Comparison of ENCODE assay signal across 9 mouse cellular contexts in genomic region chr1:37985764-37986323, GRCm38 (mm10). TPM values are rescaled to one million over a fixed set of nuclear protein-coding genes. Genes with fewer than 3 reads are reported as not detected.
DNase-seq lines count a peak whose midpoint lies in the region; TF ChIP-seq lines count a peak whose summit lies in the region.
"Had no signal": no experiment of that assay in that cellular context is flagged by ENCODE, and none has a peak within 500 bp of the region (broad histone marks: within the 10 kb centered on the region; RNA-seq: fewer than 3 reads in every experiment).

No protein-coding gene starts in this region.

- no peak; a peak in 1 of 4 replicates for TF ChIP-seq POLR2A in MEL (IDR thresholded peaks at IDR 0.05; ENCODE audit: control insufficient read depth in 1 of 2, insufficient read depth in 1 of 2, low read depth in 1 of 2, low read length in 2 of 2, poor library complexity in 1 of 2)
- no peak for TF ChIP-seq POLR2A in cortical plate, adult 2 months (IDR thresholded peaks at IDR 0.05; ENCODE audit: extremely low read depth, insufficient read depth, low read length)

- no peak overlapping the region for H3K27ac ChIP-seq in MEL (ENCODE audit: control insufficient read depth, low read depth, low read length)
- H3K27ac ChIP-seq in cortical plate, adult 2 months (ENCODE audit: insufficient read depth, low read length): no peak overlapping the region

- TF ChIP-seq EP300 in MEL (IDR thresholded peaks at IDR 0.05; ENCODE audit: low read depth in 1 of 2, low read length in 2 of 2): no peak

- H3K27me3 ChIP-seq in C2C12 (ENCODE audit: control insufficient read depth, insufficient read depth, insufficient read length) (no peaks in the 10 kb centered on the region), MEL (ENCODE audit: control insufficient read depth in 1 of 2, insufficient read depth in 2 of 2, low read length in 2 of 2) (no peaks in the 10 kb centered on the region)

- TF ChIP-seq RAD21 in MEL (IDR thresholded peaks at IDR 0.05; ENCODE audit: low read depth, low read length): peak; percentile 59

- no peak overlapping the region for H3ac ChIP-seq in C2C12 (ENCODE audit: control insufficient read depth, insufficient read length, low read depth)

- peak; percentile 54 for DNase-seq in kidney, adult 9 months
- DNase-seq in kidney, adult 11 months: no peak
- peak; percentile 77 for DNase-seq in MEL (ENCODE audit: low read depth, low spot score)
- DNase-seq in lung, postnatal 10 days: peak; percentile 53
- DNase-seq in urinary bladder, postnatal 25 days (ENCODE audit: low spot score): peak; percentile 13

- H3K9ac ChIP-seq in MEL (ENCODE audit: control insufficient read depth, low read depth, low read length, poor library complexity, severe bottlenecking): no peak overlapping the region

- H3K36me3 ChIP-seq in C2C12 (ENCODE audit: control insufficient read depth, insufficient read depth): peaks cover 53% of the 10 kb centered on the region
- H3K36me3 ChIP-seq in MEL (ENCODE audit: control insufficient read depth in 1 of 2, insufficient read depth in 2 of 2, low read length in 2 of 2): peaks cover 0 to 3% of the 10 kb centered on the region in 2 experiments; a peak in 2 of 4 replicates

- no peaks in the 10 kb centered on the region for H3K4me1 ChIP-seq in MEL (ENCODE audit: control insufficient read depth in 1 of 2, insufficient read depth in 2 of 2, low read length in 2 of 2)
- no peaks in the 10 kb centered on the region for H3K4me1 ChIP-seq in cortical plate, adult 2 months (ENCODE audit: control insufficient read depth, insufficient read depth, low read length)

- TF ChIP-seq CTCF in C2C12 (IDR thresholded peaks at IDR 0.05; ENCODE audit: control insufficient read depth, insufficient read depth, insufficient read length): peak; percentile 3
- peak; percentile 77 to 91 (median 83) for TF ChIP-seq CTCF in MEL (IDR thresholded peaks at IDR 0.05 in 2 of 3, conservative IDR thresholded peaks at IDR 0.05 in 1 of 3; ENCODE audit: control insufficient read depth in 1 of 3, insufficient read depth in 1 of 3, low read depth in 2 of 3, low read length in 3 of 3, poor library complexity in 1 of 3, severe bottlenecking in 1 of 3)
- TF ChIP-seq CTCF in cortical plate, adult 2 months (IDR thresholded peaks at IDR 0.05; ENCODE audit: extremely low read depth, insufficient read depth, low read length): peak; percentile 82

- no peaks in the 10 kb centered on the region for H3K9me3 ChIP-seq in MEL (replicated peaks; ENCODE audit: insufficient read depth, low read length)

- H3K4me3 ChIP-seq in C2C12 (ENCODE audit: insufficient read depth, poor library complexity, severe bottlenecking): no peak overlapping the region
- no peak overlapping the region for H3K4me3 ChIP-seq in MEL (ENCODE audit: control insufficient read depth in 1 of 2, insufficient read depth in 1 of 2, low read depth in 2 of 2, low read length in 2 of 2)
- H3K4me3 ChIP-seq in cortical plate, adult 2 months (ENCODE audit: insufficient read depth, low read length): no peak overlapping the region

- H3K79me2 ChIP-seq in C2C12 (ENCODE audit: control insufficient read depth, insufficient read depth) (no peaks in the 10 kb centered on the region), MEL (ENCODE audit: control insufficient read depth, insufficient read depth, low read length, poor library complexity) (no peaks in the 10 kb centered on the region)

- no peaks in the 10 kb centered on the region for H3K79me3 ChIP-seq in C2C12 (ENCODE audit: low read depth)

TF ChIP-seq in C2C12, 6 proteins besides CTCF, POLR2A, EP300 and RAD21:
- no peak for TF ChIP-seq MYOG (IDR thresholded peaks at IDR 0.05; ENCODE audit: control insufficient read depth, extremely low read depth, insufficient read length)
- TF ChIP-seq MAX (IDR thresholded peaks at IDR 0.05): no peak
- TF ChIP-seq CEBPB (IDR thresholded peaks at IDR 0.05; ENCODE audit: low read depth): no peak
- TF ChIP-seq USF1 (IDR thresholded peaks at IDR 0.05; ENCODE audit: low read depth): no peak
- no peak for TF ChIP-seq FOSL1 (IDR thresholded peaks at IDR 0.05; ENCODE audit: insufficient read depth, low read length, poor library complexity, severe bottlenecking)
TF ChIP-seq in C2C12: peak in this region for 0.

TF ChIP-seq in MEL, 35 proteins besides CTCF, POLR2A, EP300 and RAD21:
- TF ChIP-seq ZMIZ1 (IDR thresholded peaks at IDR 0.05; ENCODE audit: low read depth, low read length): no peak
- TF ChIP-seq ZC3H11A (IDR thresholded peaks at IDR 0.05; ENCODE audit: low read depth, low read length): 0 out of 2 replicates have a peak, but pooled peaks have one; percentile 17
- peak; percentile 45 for TF ChIP-seq SMC3 (IDR thresholded peaks at IDR 0.05; ENCODE audit: low read depth, low read length)
- TF ChIP-seq MYB (IDR thresholded peaks at IDR 0.05; ENCODE audit: low read depth, low read length): no peak
- no peak for TF ChIP-seq HCFC1 (IDR thresholded peaks at IDR 0.05; ENCODE audit: low read depth, low read length)
TF ChIP-seq in MEL: peak in this region for 2.

RNA-seq across cellular contexts. Expression of gene Txndc9, which starts 11.8 kb away (rescaled TPM):
- polyA plus RNA-seq in C2C12 (2012; fragmentation: generic; extraction: Trizol) (41.1 TPM), MEL (2012; ENCODE audit: insufficient read depth in 1 of 2, insufficient read length in 2 of 2, low read depth in 1 of 2, low replicate concordance in 2 of 2, missing spikeins in 1 of 2) (100 to 1,000 TPM in 1 of 2 experiments, 10 to 100 TPM in 1; 74.6 to 102 TPM)
- 59.5 and 65.5 TPM in 2 replicates for total RNA-seq in MEL (2012; rRNA removed)
- 43.8 and 46.7 TPM in 2 replicates for polyA plus RNA-seq in cortical plate, adult 2 months (2012; rRNA removed)

RNA-seq across cellular contexts. Expression of gene Eif5b, which starts 12.0 kb away (rescaled TPM):
- 12.1 TPM for polyA plus RNA-seq in C2C12 (2012; fragmentation: generic; extraction: Trizol)
- 24.2 and 30.3 TPM in 2 replicates for total RNA-seq in MEL (2012; rRNA removed)
- polyA plus RNA-seq in MEL (2012; ENCODE audit: insufficient read depth in 1 of 2, insufficient read length in 2 of 2, low read depth in 1 of 2, low replicate concordance in 2 of 2, missing spikeins in 1 of 2): 100 to 1,000 TPM in 1 of 2 experiments, 10 to 100 TPM in 1; 67.2 to 186 TPM
- 18.3 and 19.1 TPM in 2 replicates for polyA plus RNA-seq in cortical plate, adult 2 months (2012; rRNA removed)

RNA-seq across cellular contexts. Expression of gene Lyg1, which starts 28.3 kb away (rescaled TPM):
- polyA plus RNA-seq in C2C12 (2012; fragmentation: generic; extraction: Trizol) (not detected), MEL (2012; ENCODE audit: insufficient read depth in 1 of 2, insufficient read length in 2 of 2, low read depth in 1 of 2, low replicate concordance in 2 of 2, missing spikeins in 1 of 2) (not detected)
- total RNA-seq in MEL (2012; rRNA removed): not detected in 2 replicates
- polyA plus RNA-seq in cortical plate, adult 2 months (2012; rRNA removed): not detected in 2 replicates
- polyA plus RNA-seq: frontal cortex, adult 2 months; lung, embryonic 16.5 days had no signal

Comparison
In these comparisons a context has a peak if more than half of its experiments do, and no peak if none do; other contexts are left out.
1. CTCF ChIP-seq: peak in every context shown above with its lines; median percentile 83 in MEL; 82 in cortical plate, adult 2 months; 3 in C2C12.